Mouse (Mus musculus) heart, embryonic 12.5 days (tissue): Measurements from ENCODE around the gene Dnase1l2. TPM values are rescaled to one million over a fixed set of nuclear protein-coding genes. Genes with fewer than 3 reads are reported as not detected.
A peak's percentile ranks its signal among the peaks of the same experiment; 100 is the strongest.
"Not testable (repeated sequence)": the region's sequence is repeated elsewhere in the genome, so short reads cannot be mapped to it uniquely, and the experiment has no call there.

Experiments
- ATAC-seq: fragments of 200-750 bp; cut with Nextera tagmentation; 2 replicates; pipeline ENCODE4 v1.8.0; 2017; ENCODE audit warnings: moderate TSS enrichment, moderate library complexity; ENCODE audit not compliant: insufficient number of reproducible peaks, low FRiP score
- H3K27ac ChIP-seq: fragments of 300-500 bp; sonication (generic); 2 replicates; pipeline ENCODE4 v1.5.1; 2016; ENCODE audit warnings: mild to moderate bottlenecking, moderate library complexity; ENCODE audit not compliant: poor library complexity, severe bottlenecking
- H3K27me3 ChIP-seq: fragments of 300-500 bp; sonication (generic); replicated peaks from 2 replicates; pipeline ENCODE4 v1.6.1; 2016; ENCODE audit warnings: mild to moderate bottlenecking, moderate library complexity
- H3K36me3 ChIP-seq: fragments of 300-500 bp; sonication (generic); 2 replicates; pipeline ENCODE4 v1.6.1; 2016; ENCODE audit warnings: mild to moderate bottlenecking, moderate library complexity
- H3K4me1 ChIP-seq: fragments of 300-500 bp; sonication (generic); replicated peaks from 2 replicates; pipeline ENCODE4 v1.6.1; 2016; ENCODE audit warnings: mild to moderate bottlenecking
- H3K4me2 ChIP-seq: fragments of 300-500 bp; sonication (generic); 2 replicates; pipeline ENCODE4 v1.6.1; 2016; ENCODE audit warnings: mild to moderate bottlenecking, moderate library complexity
- H3K4me3 ChIP-seq: fragments of 300-500 bp; sonication (generic); 2 replicates; pipeline ENCODE4 v1.5.1; 2016; ENCODE audit warnings: mild to moderate bottlenecking
- H3K9ac ChIP-seq: fragments of 300-500 bp; sonication (generic); 2 replicates; pipeline ENCODE4 v1.6.1; 2016; ENCODE audit warnings: mild to moderate bottlenecking, moderate library complexity
- H3K9me3 ChIP-seq: fragments of 300-500 bp; sonication (generic); replicated peaks from 2 replicates; pipeline ENCODE4 v1.6.1; 2016; ENCODE audit warnings: mild to moderate bottlenecking, moderate library complexity
- WGBS: fragments of 180-500 bp; shearing (Covaris S2); methylation state at CpG from one replicate; pipeline ENCODE4 v1.1.7; 2016; 5-methylcytosine and 5-hydroxymethylcytosine counted together
- polyA plus RNA-seq: library from polyadenylated mRNA; unstranded; fragments of >200 nt; fragmentation: Nextera tagmentation; extraction: Ambion mirVana; gene quantifications from 2 replicates; pipeline ENCODE4 v1.2.1, GENCODE M21; 2016

Gene Dnase1l2
- polyA plus RNA-seq, 1 experiment from 2014 or later, result 2.3 TPM

- under 1% methylated on average over 73 of the region's 75 CpGs for WGBS
Measured at GRCm38 (mm10) chr17:24469910-24470602, 27.2 kb upstream of the Dnase1l2 start, which contains the start of the genes E4f1 and Pgp. Gene E4f1 (minus strand): TSS chr17:24470313. Gene Pgp (plus strand): TSS chr17:24470392.

DNA sequence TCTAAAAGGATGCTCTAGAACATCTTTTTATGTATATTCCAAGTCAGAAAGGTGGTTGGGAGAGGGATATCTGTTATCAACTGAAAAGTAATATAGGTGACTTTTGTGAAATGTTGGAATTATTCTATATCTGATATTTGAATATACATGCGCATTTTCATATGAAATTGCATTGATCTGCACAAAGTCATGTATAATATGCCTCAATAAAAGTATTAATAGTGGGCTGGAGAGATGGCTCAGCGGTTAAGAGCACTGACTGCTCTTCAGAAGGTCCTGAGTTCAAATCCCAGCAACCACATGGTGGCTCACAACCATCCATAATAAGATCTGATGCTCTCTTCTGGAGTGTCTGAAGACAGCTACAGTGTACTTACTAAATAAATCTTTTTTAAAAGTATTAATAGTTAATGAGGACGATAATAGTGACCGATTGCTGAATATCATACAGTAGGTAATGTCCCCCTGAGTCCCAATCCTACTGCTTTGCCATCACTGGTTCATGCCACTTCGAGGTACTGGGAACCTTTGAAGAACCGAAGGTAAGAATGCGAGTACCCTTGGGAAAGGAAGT is 26.5 kb upstream of the Dnase1l2 start:
- WGBS, result 17% methylated on average over 7 of the region's 7 CpGs
- no peak for ATAC-seq

More at GRCm38 (mm10) chr17:24469910-24470602, 27.2 kb upstream of the Dnase1l2 start, which contains the start of the genes E4f1 and Pgp:
- peak; percentile 98 for ATAC-seq
- H3K9me3 ChIP-seq, result no peaks in the 10 kb centered on the region
- peaks cover 31% of the 10 kb centered on the region for H3K4me1 ChIP-seq
- peak within 1 kb of the TSS; percentile 97 for H3K4me2 ChIP-seq
- peak within 1 kb of the TSS; percentile 91 for H3K9ac ChIP-seq
- no peaks in the 10 kb centered on the region for H3K27me3 ChIP-seq
- peak within 1 kb of the TSS; percentile 76 for H3K4me3 ChIP-seq
- peak within 1 kb of the TSS; percentile 86 for H3K27ac ChIP-seq
- H3K36me3 ChIP-seq, result peaks cover 27% of the 10 kb centered on the region

DNA sequence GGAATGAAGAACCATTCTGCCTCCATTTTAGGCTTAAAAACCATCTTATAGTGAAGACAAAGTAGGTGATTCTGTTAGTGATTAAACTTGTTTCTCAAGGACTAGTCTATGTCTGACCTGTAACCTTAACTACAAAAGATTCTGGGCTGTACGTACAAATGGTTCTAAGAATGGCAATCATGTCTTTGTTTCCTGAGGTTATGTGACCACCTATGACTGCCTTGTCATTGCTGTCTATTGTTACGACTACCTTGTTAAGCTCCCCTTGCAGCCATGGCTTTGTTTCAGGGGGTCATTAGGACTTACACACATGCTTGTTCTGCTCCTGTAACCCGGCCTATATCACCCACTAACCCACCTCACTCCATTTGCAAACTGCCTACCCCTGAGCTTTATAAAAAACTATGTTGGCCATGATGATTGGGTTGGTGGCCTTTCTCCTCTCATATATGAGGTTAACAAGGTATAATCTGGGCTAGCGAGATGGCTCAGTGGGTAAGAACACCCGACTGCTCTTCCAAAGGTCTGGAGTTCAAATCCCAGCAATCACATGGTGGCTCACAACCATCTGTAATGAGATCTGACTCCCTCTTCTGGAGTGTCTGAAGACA is 25.8 kb upstream of the Dnase1l2 start:
- Histone ChIP-seq H3K4me1 (peaks cover 25% of the 10 kb centered on the region), H3K27ac (no peak overlapping the region), H3K9ac (no peak overlapping the region), H3K4me3 (no peak overlapping the region), H3K4me2 (no peak overlapping the region), H3K36me3 (peaks cover 13% of the 10 kb centered on the region), H3K27me3 (no peaks in the 10 kb centered on the region), H3K9me3 (no peaks in the 10 kb centered on the region)
- WGBS, result 89% methylated on average over 5 of the region's 5 CpGs
- no peak for ATAC-seq

More for the DNA sequence above, 26.5 kb upstream of the Dnase1l2 start:
- Histone ChIP-seq H3K4me3 (peak overlapping the region; percentile 76), H3K4me2 (peak overlapping the region; percentile 97), H3K4me1 (peaks cover 30% of the 10 kb centered on the region), H3K27ac (peak overlapping the region; percentile 86), H3K9me3 (no peaks in the 10 kb centered on the region), H3K36me3 (peaks cover 20% of the 10 kb centered on the region), H3K27me3 (no peaks in the 10 kb centered on the region), H3K9ac (peak overlapping the region; percentile 91)

DNA sequence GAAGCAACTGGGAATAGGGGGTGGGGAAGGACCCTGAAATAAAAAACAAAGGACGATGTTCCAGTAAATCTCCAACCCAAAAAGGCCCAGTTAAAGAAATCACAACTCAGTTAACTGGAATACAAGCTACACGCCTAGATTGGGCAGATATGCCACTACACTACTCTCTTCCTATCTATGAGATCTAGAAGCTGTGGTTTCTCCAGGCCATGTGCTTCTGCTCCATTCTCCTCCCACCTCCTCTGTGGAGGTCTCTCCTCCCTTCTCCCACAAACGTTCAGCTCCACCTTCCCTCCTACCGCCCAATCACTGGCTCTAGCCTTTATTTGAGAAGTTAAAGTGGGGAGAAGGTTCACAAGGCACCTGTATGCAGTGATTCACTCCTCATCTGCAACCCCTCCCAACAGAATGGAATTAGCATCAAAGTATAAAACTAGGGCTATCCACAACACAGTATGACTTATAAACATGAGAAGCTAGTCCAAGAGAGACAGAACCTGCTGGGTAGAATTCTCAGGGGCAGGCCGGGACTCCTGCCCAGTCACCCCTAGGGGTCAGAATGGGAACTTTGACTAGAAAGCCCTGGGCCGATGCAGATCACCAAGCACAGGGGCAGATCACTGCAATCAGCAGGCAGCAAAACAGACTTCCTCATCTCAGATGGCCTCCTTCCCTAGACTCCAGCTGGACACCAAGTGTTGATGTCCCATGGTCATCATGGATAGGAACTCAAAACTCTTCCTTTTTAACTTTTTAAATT is 20.6 kb upstream of the Dnase1l2 start:
- Histone ChIP-seq H3K27me3 (no peaks in the 10 kb centered on the region), H3K27ac (peak overlapping the region; percentile 78; the same call in 1 of the 2 replicates), H3K9me3 (no peaks in the 10 kb centered on the region), H3K36me3 (no peaks in the 10 kb centered on the region; the same call in 1 of the 2 replicates), H3K4me1 (peaks cover 14% of the 10 kb centered on the region), H3K9ac (no peak overlapping the region), H3K4me2 (no peak overlapping the region), H3K4me3 (no peak overlapping the region)
- 0 out of 2 replicates have a peak, but pooled peaks have one; percentile 42 for ATAC-seq
- WGBS, result 44% methylated on average over 6 of the region's 6 CpGs

GRCm38 (mm10) chr17:24462932-24463331 is 20.0 kb upstream of the Dnase1l2 start:
- H3K4me1 ChIP-seq, result peaks cover 14% of the 10 kb centered on the region
- no peak overlapping the region for H3K9ac ChIP-seq
- H3K27me3 ChIP-seq, result no peaks in the 10 kb centered on the region
- H3K4me3 ChIP-seq, result no peak overlapping the region
- H3K27ac ChIP-seq, result peak overlapping the region; percentile 78; the same call in 1 of the 2 replicates
- 33% methylated on average over 1 of the region's 1 CpGs for WGBS
- H3K36me3 ChIP-seq, result no peaks in the 10 kb centered on the region; the same call in 1 of the 2 replicates
- H3K9me3 ChIP-seq, result no peaks in the 10 kb centered on the region
- ATAC-seq, result peak; percentile 51; the same call in 1 of the 2 replicates
- peak overlapping the region; percentile 13; the same call in 1 of the 2 replicates for H3K4me2 ChIP-seq

DNA sequence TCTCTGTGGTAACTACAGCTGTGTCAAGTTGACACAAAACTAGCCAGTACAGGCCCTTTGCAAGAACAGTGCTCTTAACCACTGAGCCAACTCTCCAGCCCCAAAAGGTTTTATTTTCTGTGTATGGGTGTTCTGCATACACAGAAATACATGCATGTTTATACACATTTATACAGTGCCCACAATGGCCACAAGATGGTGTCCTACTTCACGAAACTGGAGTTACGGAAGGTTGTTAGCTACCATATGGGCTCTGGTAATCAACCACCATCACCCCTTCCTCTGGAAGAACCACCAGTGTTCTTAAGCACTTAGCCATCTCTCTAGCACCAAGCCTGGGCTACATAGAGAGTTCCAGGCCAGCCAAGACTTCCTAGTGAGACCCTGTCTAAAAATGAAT is 18.7 kb upstream of the Dnase1l2 start:
- no peaks in the 10 kb centered on the region for H3K27me3 ChIP-seq

DNA sequence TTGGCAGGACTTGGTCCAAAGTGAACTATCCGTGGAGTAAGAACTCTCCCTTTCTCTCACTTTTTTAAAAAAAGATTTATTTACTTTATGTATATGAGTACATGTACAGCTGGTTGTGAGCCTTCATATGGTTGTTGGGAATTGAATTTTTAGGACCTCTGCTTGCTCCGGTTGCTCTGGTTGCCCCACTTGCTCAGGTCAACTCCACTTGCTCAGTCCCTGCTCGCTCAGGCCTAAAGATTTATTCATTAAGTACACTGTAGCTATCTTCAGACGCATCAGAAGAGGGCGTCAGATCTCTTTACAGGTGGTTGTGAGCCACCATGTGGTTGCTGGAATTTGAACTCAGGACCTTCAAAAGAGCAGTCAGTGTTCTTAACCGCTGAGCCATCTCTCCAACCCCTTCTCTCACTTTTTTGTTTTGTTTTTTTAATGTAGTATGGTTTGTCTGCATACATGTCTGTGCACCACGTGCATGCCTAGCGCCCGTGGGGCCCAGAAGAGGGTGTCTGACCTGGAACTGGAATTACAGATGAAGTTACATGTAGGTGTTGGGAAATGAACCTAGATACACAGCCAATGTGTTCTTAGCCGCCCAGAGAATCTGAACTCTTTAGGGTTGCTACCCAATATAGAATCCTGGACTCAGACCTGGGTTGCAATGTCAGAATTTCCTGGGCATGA is 12.8 kb upstream of the Dnase1l2 start:
- WGBS, result 56% methylated on average over 10 of the region's 10 CpGs
- H3K9me3 ChIP-seq, H3K27me3 ChIP-seq, H3K9ac ChIP-seq: not testable (repeated sequence)
- peak overlapping the region; percentile 76 for H3K4me2 ChIP-seq
- peaks cover 13% of the 10 kb centered on the region for H3K4me1 ChIP-seq
- peaks cover 10% of the 10 kb centered on the region for H3K36me3 ChIP-seq
- 0 out of 2 replicates have a peak, but pooled peaks have one; percentile 0 for ATAC-seq
- peak overlapping the region; percentile 79; the same call in 1 of the 2 replicates for H3K4me3 ChIP-seq
- H3K27ac ChIP-seq, result peak overlapping the region; percentile 68

More for the DNA sequence above, 18.7 kb upstream of the Dnase1l2 start:
- 68% methylated on average over 2 of the region's 2 CpGs for WGBS
- Histone ChIP-seq H3K27ac (no peak overlapping the region), H3K4me3 (no peak overlapping the region), H3K9me3 (no peaks in the 10 kb centered on the region), H3K9ac (no peak overlapping the region), H3K4me2 (no peak overlapping the region), H3K4me1 (peaks cover 14% of the 10 kb centered on the region), H3K36me3 (no peaks in the 10 kb centered on the region; the same call in 1 of the 2 replicates)
- ATAC-seq, result no peak

DNA sequence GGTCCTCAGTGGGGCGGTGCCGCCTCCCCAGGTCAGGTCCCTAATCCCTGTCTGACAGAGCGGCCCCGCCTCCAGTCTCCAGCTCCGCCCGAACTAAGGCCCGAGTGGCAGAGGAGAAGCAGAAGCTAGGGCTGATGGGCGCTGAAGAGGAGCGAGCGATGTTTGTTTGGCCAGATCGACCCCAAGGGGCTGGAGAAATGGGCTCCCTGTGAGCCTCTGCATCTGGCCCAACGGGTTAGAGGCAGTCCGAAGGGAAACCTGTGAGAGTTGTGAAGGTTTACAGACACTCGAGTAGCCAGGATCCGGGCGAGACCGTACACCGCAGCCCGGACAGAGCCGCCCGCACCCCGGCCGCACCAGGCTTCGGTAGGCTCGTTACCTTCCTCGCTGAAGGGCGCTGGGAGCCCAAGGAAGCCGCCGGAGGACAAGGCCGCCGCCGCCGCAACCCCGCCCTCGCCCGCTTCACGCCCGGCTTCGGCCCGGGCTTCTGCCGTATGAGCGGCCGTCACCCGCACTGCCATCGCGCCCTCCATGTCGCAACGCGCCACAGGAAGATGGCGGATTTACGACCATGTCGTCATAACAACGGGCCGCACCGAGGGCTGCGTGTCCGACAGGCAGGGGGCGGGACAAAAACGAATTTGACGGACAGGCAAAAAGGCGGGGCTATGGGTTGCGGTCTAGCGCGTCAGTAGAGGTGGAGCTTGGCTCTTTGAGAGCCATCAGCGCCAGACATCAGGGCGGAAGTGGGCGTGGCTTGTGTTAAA is 12.0 kb upstream of the Dnase1l2 start:
- peak overlapping the region; percentile 76 for H3K4me2 ChIP-seq
- peaks cover 13% of the 10 kb centered on the region for H3K4me1 ChIP-seq
- H3K9me3 ChIP-seq, result no peaks in the 10 kb centered on the region
- H3K4me3 ChIP-seq, result peak overlapping the region; percentile 79
- H3K27ac ChIP-seq, result peak overlapping the region; percentile 96
- WGBS, result under 1% methylated on average over 67 of the region's 67 CpGs
- peaks cover 16% of the 10 kb centered on the region for H3K36me3 ChIP-seq
- peak overlapping the region; percentile 88 for H3K9ac ChIP-seq
- peak; percentile 94 for ATAC-seq
- H3K27me3 ChIP-seq, result no peaks in the 10 kb centered on the region

DNA sequence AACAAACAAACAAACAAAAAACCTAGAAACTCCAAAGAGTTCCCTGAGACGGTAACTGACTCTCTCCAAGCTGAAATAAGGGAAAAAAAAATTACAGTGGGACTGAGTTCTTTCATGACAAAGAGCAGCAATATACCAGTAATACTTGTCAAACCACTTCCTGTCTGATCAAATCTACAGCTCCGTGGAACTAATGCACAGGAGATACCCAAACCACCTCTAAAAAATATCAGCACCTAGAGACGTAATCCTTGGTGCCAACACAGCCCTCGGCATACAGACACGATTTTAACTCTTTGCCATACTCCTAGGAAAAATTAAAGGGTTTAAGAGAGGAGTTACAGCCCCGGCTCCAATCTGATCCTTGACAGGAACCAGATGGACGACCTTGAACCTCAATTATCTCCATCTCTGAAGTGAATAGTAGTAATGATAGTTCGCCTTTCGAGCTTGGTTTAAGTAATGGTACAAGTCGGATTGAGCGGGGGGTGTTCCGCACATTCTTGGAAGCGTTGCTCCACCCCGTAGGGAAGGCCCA is 11.4 kb upstream of the Dnase1l2 start:
- Histone ChIP-seq H3K27me3 (no peaks in the 10 kb centered on the region), H3K4me1 (peaks cover 13% of the 10 kb centered on the region), H3K4me2 (peak overlapping the region; percentile 76), H3K36me3 (peaks cover 23% of the 10 kb centered on the region), H3K4me3 (peak overlapping the region; percentile 79), H3K9me3 (no peaks in the 10 kb centered on the region), H3K9ac (peak overlapping the region; percentile 88), H3K27ac (peak overlapping the region; percentile 96)
- 4% methylated on average over 14 of the region's 14 CpGs for WGBS
- ATAC-seq, result no peak
